Mouse (Mus musculus) neural tube, embryonic 10.5 days (tissue): ENCODE measurements at regions not wholly inside any gene's neighbourhood (a gene's known extent, or its start where the extent isn't known, plus 50 kb on each side); places are given as distances from the start of the nearest gene placed in this dataset.

Experiments used
- DNase-seq: peaks from one replicate; pipeline ENCODE4 v3.0.0-alpha.2; 2017; ENCODE audit warnings: low spot score; ENCODE audit errors: extremely low spot score

DNA sequence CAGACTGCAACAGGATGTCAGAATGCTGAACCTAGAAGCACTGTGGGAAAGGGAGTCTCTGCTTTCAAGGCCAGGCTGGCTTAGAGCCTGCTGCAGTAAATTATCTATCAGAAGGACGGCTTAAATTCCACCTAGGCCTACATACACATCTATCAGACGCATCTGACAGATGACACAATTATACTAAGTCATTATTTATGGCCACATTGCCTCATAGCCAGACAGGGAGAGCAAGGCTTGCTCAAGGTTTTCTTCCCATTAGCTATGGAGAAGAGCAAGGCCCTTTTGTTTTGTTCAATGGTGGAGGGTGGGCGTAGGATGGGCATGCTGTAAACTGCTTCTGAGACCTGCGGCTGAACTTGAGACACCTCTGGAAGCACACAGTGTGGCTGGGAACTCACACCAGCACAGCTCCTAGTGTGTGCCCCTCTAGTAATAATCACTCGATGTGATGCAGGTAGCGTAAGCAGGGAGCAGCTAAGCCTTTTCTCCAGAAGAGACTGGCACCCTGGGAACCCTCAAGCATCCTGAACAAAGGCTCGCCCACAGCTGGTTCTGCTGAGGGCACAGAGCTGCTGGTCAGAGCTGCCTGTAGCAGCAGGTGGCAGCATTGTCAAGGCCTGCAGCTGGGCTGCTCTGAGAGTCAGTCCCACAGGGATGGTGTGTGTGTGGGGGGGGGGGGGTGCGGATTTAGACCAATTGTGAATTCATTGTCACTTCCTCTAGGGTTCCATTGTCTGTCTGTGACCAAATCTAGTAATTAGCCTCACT lies 406.8 kb upstream of the Adamts16 start:
- peak; percentile 46 for DNase-seq

DNA sequence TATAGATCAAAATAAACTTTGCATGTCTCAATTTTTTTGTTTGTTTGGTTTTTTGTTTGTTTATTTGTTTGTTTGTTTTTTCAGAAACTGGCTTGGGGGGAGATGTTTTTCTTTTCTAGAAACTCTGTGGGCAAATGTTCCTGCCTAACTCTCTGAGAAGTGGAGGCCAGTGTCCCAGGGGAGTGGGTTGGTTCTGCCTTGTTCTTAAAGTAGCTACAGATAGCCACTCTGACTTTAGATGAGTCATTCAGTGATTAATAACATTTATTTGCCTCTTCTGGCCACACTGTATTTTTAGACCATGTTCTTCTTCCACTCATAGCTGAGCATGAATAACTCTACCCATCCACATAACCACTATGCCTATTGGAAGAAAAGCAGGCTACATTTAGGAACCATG lies 405.6 kb upstream of the Adamts16 start:
- DNase-seq: no peak

DNA sequence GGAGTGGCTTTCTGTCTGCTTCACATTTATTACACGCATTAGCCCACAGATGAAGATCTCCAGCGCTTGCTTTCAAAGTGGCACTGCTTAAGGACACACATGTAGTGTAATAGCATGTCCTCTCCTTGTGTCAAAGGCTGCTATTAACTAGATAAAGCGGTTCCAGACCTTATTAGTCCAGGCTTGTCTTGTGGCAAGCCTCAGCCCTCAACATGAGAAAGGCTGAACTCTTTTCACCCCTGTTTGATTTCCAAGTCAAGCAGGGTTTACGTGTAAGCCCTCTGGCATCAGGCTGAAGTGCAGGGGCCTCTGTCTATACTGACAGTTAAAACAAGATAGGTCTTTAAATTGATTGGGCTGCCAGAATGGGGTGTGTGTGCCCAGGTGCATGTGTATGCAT lies 403.7 kb upstream of the Adamts16 start:
- no peak for DNase-seq

DNA sequence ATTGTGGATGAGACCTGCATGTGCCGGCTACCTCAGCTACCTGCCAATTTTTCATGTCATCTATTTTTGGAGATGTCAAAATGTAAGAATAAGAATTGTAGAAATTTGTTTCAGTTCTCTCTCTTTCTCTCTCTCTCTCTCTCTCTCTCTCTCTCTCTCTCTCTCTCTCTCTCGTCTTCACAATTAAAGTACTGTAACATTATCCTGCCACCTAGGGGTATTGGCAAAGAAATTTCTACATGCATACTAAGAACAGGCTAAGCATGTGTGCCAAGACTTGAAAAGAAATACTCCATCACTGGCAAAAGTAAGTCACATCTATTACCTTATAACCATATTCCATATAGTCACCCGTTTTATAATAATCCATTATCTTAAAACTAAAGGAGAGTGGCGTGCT lies 398.2 kb upstream of the Adamts16 start:
- DNase-seq: no peak

DNA sequence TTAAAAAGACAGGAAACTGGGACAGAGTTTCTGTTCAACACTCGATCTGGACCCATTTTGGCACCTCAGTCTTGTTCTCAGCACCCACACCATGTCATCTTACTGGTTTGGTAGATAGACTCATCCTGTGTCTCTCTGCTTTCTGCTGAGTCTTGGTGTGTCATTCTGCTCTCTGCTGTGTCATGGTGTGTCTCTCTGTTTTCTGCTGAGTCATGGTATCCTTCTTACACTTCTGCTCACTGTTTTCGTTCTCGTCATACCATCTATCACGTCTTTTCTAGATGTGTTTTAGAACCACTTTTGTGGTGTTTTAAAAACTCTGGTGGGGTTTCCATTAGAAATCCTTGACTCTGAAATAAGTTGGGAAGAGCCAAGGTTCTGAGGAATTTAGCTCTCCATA lies 393.7 kb upstream of the Adamts16 start:
- no peak for DNase-seq

DNA sequence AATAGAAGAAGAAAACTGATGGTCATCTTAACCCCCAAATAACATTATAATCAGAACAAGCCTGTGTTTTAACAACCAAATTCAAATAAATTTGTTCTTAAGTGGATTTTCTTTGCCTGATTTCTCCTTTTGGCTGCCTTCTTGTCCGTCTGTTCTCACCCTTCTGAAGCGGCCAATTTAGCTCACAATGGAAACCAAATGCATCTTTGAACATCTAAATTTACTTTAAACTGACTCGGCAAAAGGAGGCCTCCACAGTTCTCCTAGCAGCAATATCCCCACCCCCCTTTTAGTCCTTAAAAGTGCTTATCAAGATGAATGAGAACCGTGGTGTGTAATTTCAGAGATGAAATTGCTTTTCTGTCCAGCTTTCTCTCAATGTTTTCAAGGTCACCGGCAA lies 389.6 kb upstream of the Adamts16 start:
- no peak for DNase-seq

DNA sequence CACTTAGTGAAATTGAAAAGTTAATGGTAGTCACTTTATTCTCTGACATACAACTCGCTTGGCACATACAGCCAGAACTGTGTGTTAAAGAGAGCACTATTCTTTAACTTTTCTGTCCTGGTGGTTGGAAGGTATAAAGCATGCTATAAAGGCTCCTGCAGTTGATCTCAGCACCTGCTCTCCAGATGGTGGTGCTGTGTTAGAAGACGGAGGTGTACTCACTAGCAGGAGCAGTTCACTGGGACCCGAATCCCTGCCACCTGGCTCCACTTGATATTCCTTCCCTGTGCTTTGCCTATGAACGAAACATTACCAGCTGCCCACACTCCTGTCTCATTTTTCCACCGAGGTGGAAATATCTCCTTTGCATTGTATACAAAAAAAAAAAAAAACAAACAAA lies 373.2 kb upstream of the Adamts16 start:
- DNase-seq: no peak

DNA sequence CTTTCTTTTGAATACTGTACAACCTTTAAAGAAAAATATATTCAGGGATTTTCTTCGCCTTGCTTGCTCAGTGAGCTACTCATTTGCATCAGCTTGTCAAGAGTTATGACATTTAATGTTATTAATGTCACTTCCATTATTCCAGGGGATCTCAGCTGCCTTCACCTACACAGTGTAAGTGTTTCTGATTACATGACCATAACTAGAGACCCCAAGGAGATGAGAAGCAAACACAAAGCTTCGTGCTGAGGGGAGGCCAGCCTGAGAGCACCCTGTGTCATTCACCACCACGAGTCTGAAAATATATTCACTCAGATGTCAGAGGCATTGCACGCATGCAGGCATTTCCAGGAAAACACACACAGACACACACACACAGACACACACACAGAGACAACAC lies 369.8 kb upstream of the Adamts16 start:
- DNase-seq: no peak

DNA sequence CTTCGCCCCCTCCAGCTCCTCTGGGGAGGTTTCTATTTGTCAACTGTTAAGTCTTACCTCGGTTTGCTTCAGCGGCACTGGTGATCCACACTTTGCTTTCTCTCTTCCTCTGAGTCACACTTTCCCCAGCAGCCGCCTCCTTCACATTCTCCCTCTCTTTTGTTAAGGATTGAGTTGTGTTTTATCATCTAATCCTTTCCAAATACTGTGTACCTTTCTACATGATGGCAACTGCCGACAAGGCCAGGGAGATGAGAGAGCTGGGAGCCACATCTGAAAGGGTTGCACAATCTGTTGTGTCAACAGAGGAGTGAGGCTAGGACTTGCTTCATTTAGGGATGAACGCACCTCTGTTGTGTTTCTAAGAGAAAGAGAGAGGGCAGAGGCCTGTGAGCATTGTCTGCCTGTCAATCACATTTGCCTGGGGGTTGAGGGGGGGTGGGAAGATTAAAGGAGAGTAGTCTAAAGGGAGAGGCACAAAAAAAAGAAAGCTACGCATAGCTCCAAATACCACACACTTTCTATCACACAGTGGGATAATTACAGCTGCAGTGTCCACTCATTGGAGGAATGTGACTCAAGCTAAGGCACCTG lies 369.1 kb upstream of the Adamts16 start:
- DNase-seq: no peak

DNA sequence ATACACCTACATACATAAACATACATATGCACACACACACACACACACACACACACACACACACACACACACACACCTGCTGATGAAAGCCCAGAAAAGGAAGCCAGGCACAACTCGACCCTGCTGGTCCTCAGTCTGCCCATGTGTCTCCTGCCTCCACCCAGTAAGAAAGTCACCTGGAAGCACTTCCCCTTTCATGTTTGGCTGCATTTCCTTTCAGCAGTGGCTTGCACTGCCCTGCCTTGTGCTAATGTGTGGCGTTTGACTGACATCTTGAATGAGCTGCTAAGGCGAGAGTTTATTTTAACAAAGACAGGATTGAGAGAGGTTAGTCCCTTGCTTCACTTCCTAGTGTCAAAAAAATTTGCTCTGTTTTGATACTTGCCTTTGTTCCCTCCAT lies 364.1 kb upstream of the Adamts16 start:
- no peak for DNase-seq

DNA sequence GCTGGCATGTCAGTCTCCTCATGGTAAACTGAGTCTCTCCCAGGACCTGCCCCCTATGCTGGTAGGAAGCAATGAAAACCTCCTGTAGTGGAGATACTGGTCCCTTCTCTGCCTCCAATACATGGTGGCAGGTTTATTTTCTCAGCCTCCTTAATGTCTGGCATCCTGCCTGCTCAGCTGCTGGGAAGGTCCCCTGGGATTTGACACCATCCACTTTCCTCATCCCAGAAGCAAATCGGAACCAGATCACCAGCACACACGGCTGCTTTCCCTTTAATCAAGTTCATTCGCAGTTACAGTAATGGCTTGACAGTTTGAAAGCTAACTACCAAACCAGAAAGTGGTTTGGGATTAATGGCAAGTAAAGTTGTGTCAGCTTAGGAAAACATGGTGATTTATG lies 359.0 kb upstream of the Adamts16 start:
- DNase-seq: no peak

DNA sequence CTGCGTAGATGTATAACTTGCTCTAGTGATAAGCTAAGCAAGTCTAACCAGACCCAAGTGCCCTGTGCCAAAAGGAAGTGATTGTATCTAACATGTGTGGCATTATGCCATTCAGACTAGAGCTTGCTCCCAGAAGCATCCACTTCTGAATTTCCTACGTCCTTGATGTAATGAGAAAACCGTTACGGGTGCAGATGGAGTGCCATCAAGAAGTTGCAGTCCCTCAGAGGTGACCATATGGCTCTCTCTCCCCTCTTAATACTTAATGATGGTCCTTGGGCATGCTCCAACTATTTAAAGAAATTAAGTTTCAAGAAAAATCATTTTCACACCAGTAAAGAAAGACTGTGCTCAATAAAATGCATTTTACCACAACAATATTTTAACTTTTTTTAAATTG lies 354.1 kb upstream of the Adamts16 start:
- no peak for DNase-seq

DNA sequence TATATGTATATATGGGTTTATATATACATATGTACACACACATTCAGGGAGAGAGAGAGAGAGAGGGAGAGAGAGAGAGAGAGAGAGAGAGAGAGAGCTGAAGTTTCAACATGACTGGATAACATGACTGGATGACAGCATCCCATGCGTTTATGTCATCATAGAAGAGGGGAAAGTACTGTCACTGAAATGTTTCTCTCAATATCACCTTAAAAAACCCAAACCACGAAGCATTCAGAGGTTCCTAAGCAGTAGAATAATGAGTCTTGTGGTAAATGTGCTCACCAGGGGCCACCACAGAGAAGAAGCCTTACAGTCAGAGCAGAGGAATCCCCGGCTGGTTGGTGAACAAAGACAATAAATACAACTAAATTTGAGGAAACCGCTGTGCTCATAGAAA lies 342.9 kb upstream of the Adamts16 start:
- no peak for DNase-seq

DNA sequence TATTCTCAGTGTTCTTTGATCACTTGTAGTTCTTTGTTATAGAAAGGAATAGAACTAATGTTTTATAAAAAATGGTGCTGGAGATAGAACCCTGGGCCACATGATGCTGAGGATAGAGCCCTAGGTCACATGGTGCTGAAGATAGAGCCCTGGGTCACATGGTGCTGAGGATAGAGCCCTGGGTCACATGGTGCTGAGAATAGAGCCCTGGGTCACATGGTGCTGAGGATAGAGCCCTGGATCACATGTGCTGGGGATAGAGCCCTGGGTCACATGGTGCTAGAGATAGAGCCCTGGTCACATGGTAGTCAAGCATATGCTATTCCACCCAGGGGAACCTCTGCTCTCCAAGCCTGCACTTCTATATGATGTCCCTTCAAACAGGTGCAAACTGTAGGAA lies 337.5 kb upstream of the Adamts16 start:
- DNase-seq: no peak

DNA sequence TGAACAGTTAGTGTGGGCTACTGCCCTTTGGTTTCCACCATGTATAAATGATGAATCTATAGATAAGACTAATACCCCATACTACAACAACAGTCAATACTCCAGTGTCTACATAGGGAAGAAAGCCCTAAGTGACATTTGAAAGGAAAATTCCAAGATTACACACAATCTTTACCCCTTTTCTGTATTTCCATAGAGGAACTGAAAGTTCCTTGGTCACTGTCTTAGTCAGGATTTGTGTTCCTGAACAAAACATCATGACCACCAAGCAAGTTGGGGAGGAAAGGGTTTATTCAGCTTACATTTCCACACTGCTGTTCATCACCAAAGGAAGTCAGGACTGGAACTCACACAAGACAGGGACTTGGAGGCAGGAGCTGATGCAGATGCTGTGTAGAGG lies 332.7 kb upstream of the Adamts16 start:
- DNase-seq: no peak

DNA sequence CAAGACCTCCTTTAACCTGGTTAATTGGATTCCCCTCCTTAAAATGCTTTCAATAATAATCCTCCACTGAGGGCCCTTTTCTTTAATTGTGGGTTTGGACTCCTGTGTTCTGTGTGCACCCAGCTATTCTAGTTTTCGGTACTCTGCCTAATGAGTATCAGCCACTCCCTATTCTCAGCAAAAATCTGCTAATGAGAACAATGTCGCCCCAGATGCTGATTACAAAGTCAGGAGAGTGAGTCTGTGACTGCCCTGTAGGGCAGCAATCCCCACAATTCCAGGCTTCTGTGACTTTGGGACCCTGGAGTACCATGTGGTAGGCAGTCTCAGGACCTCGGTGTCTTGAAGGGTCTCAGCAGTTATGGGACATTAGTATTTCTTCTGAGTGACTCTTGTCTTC lies 324.6 kb upstream of the Adamts16 start:
- peak; percentile 11 for DNase-seq

DNA sequence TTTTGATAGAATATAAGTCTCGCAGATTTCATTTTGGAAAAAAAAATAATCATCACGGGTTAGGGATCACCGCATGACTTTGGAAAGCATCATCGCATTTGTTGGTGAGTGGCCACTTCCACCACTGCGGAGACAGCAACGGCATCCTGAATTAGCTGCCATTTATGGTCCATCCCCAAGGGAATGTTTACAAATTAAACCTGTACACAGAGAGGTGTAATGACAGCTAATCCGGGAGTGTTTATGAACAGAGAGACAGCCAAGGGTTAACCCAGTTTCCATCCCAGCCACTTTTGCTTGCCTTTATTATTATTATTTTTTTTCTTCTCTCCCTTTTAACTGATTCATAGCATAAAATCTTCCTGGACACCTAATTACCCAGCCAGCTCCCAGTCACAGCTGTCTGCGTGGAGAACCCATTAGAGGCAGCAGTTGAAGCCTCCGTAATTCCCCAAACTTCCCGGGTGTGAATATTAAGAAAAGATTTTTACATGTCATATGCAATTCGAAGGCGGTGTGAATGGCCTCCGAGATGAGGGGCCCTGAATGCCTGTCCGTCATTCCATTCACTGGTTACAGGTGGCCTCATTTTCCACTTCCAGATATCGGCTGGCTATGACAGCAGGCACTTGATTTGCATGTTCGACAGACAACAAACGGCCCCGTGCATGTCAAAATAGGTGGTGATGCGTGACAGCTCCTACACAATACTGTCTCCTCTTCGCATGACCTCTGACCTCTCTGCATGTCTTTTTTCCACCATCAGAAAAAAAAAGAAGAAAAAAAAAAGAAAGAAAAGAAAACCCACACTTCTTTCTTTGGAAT lies 323.7 kb upstream of the Adamts16 start:
- peak; percentile 19 for DNase-seq

DNA sequence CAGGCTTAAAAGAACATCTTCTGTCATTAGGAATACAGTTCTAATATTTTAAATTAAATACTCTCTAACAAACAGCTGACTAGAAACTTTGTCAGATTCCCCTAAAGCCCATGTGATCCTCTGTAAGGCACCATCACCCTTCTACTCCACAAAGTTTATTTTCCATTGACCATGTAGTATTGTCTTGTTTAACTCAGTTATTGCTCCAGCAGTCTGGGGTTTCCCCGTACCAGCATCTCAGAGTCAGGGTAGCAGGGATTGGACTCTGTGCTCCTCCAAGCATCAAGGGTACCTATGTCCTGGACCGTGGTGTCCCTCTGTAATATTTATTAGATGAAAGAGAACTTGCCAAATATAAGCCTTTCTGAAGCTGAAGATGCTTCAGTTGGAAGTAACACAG lies 322.4 kb upstream of the Adamts16 start:
- no peak for DNase-seq

DNA sequence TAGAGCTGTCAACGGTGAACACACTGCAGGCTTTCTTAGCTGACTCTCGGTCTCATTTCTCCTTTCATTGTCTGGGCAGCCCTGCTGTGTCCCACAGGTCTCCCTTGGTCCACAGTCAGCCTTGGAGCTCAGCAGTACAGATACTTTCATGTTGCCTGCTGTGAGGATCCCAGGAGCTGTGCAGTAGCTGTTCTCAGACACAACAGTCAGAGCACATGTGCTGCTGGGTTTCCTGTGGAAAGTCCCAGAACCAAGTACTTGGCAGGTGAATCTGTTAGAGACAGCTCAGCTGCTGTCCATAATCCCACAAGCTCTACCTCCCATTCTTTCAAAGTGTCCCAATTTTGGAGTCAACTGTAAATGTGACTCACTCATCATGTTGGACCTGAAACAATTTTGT lies 321.3 kb upstream of the Adamts16 start:
- no peak for DNase-seq

DNA sequence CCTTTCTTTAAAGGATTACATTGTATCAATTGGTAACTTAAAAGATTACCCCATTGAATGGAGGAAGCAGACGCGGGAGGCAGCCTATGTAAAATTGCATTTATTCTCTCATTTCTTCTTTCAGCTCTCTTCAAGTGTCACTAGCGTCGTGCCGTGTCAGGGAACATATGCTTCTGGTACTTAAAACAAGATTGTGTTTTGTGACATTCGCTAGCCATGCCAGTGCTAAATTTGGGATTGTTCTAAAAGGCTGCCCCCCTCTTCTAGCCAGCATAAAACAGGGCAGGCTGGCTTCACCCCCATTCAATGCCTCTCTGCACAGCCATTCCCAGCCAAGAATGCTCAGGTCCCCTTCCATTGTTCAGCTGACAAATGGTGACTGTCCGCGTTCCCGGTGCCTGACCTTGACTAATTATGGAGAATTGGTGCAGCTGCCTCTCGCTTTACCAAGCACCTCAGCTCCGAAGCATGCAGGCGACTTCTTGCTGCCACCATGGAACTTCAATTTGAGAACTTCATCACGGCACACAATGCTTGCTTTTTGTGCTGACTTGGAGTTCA lies 316.8 kb upstream of the Adamts16 start:
- DNase-seq: peak; percentile 60

DNA sequence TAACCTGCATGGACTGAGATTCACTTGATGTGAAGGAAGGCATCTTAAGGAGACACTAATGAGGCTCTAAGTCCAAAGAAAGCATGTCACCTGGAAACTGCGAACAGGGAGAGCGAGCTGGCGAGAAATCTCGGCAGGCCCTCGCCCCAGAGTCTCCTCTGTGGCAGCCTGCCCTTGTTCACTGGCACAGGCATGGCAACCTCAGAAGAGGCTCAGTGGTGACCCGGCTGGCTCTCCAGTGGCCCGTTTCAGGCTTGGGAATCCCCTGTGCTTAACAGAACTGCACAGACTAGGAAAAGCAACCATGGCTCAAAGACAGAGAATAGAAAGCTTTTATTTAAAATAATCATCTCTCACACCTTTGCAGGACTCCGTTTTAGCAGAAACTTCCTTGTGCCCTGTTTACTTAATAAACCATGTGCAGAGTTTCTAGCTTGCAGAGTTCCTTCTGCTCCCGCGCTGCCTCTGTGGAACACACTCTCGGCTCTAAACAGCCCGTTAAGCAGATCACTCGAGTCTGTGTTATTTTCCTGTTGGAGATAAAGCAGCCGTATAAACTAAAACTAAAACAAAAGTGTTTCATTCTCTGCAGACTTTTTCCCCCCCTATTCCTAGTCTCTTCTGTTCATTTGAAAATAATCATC lies 316.2 kb upstream of the Adamts16 start:
- DNase-seq: no peak

DNA sequence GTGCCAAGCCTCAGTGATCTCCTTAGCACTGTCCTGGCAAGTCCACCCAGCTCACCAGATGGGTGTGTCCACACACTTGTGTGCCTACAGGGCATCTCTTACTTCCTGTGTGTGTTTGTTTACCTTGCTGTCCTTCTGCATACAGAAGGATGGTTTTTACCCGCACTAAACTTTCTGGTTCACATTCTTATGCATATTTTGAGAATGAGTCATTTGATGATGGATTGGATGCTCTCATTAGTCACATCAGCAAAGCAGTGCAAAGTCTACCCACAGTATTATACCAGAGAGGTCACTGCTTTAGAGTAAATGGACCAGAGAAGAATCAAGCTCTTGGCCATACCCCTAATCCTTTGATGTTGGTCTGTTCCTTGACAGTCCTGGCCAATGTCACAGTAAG lies 308.5 kb upstream of the Adamts16 start:
- no peak for DNase-seq
